Mouse (Mus musculus) thymus, postnatal 4 days (tissue): ENCODE data around the gene Hmcn1.

Experiments
- DNase-seq: peaks from one replicate; pipeline ENCODE4 v3.0.0; 2021

Hmcn1 gene

GRCm38 (mm10) chr1:150873231-150873630 lies 120.0 kb downstream of the Hmcn1 start:
- DNase-seq, result no peak

GRCm38 (mm10) chr1:150872105-150872504 lies 121.1 kb downstream of the Hmcn1 start:
- DNase-seq, result no peak

GRCm38 (mm10) chr1:150869189-150869588 lies 124.0 kb downstream of the Hmcn1 start:
- DNase-seq, result no peak

- DNase-seq, result no peak
These were observed 126.6 kb downstream of the Hmcn1 start for GRCm38 (mm10) chr1:150866615-150867014.

GRCm38 (mm10) chr1:150857779-150858178 lies 135.5 kb downstream of the Hmcn1 start:
- no peak for DNase-seq

GRCm38 (mm10) chr1:150833448-150833847 lies 159.8 kb downstream of the Hmcn1 start:
- DNase-seq, result no peak

- no peak for DNase-seq
These were observed 163.4 kb downstream of the Hmcn1 start for GRCm38 (mm10) chr1:150829851-150830250.

- no peak for DNase-seq
These were observed 166.1 kb downstream of the Hmcn1 start for GRCm38 (mm10) chr1:150827169-150827568.

GRCm38 (mm10) chr1:150824334-150825005 lies 168.8 kb downstream of the Hmcn1 start:
- no peak for DNase-seq

- no peak for DNase-seq
These were observed 177.0 kb downstream of the Hmcn1 start for GRCm38 (mm10) chr1:150816035-150816807.

GRCm38 (mm10) chr1:150814917-150815316 lies 178.3 kb downstream of the Hmcn1 start:
- DNase-seq, result no peak

- no peak for DNase-seq
These were observed 179.9 kb downstream of the Hmcn1 start for GRCm38 (mm10) chr1:150813381-150813780.

GRCm38 (mm10) chr1:150806864-150807263 lies 186.4 kb downstream of the Hmcn1 start:
- DNase-seq, result no peak

GRCm38 (mm10) chr1:150805466-150805865 lies 187.8 kb downstream of the Hmcn1 start:
- no peak for DNase-seq

GRCm38 (mm10) chr1:150804235-150805099 lies 188.8 kb downstream of the Hmcn1 start:
- DNase-seq, result no peak

- no peak for DNase-seq
These were observed 190.6 kb downstream of the Hmcn1 start for GRCm38 (mm10) chr1:150802642-150803041.

GRCm38 (mm10) chr1:150800611-150801263 lies 192.5 kb downstream of the Hmcn1 start:
- DNase-seq, result no peak

- DNase-seq, result no peak
These were observed 194.6 kb downstream of the Hmcn1 start for GRCm38 (mm10) chr1:150798651-150799050.

- DNase-seq, result no peak
These were observed 206.5 kb downstream of the Hmcn1 start for GRCm38 (mm10) chr1:150786746-150787145.

GRCm38 (mm10) chr1:150783070-150783842 lies 210.0 kb downstream of the Hmcn1 start:
- no peak for DNase-seq

GRCm38 (mm10) chr1:150779902-150780301 lies 213.3 kb downstream of the Hmcn1 start:
- DNase-seq, result no peak

GRCm38 (mm10) chr1:150776741-150777140 lies 216.5 kb downstream of the Hmcn1 start:
- no peak for DNase-seq
